8 mouse cellular contexts compared by ENCODE assay signal in the genomic region with DNA sequence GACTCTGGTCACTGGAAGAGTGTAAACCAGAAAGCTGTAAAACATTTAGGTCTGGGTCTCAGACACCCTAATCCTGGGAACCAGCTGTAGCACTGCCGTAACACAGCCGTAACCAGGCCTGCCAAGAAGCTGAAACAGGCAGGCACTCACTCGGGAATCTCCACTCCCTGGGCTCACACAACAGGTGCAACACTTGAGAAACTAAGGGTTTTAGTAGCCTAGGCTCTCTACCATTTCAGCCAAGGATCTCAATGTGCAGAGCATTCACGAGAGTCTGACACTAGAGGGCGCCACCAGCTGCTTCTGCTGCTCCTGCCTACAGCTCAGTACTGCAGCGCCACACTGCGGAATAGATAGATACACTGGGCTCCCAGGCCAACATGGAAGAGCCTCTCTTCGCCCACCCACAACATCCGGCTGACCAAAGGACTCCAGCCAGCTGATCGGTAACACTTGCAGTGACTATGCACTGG. TPM values are rescaled to one million over a fixed set of nuclear protein-coding genes. Genes with fewer than 3 reads are reported as not detected.
A peak's percentile ranks its signal among the peaks of the same experiment; 100 is the strongest.
DNase-seq lines count a peak whose midpoint lies in the region; ATAC-seq and TF ChIP-seq lines count a peak whose summit lies in the region.

No protein-coding gene starts in this region.

- H3K9me3 ChIP-seq in embryonic facial prominence, embryonic 12.5 days: no peaks in the 10 kb centered on the region
- H3K9me3 ChIP-seq in limb, embryonic 12.5 days: no peaks in the 10 kb centered on the region
- no peaks in the 10 kb centered on the region for H3K9me3 ChIP-seq in midbrain, embryonic 15.5 days

- peak; percentile 91 for TF ChIP-seq CTCF in heart, adult 2 months (IDR thresholded peaks at IDR 0.05)

- H3K36me3 ChIP-seq in embryonic facial prominence, embryonic 12.5 days: no peaks in the 10 kb centered on the region
- no peaks in the 10 kb centered on the region for H3K36me3 ChIP-seq in heart, adult 2 months (ENCODE audit: control insufficient read depth, insufficient read depth, low read length)
- H3K36me3 ChIP-seq in limb, embryonic 12.5 days: no peaks in the 10 kb centered on the region
- no peaks in the 10 kb centered on the region for H3K36me3 ChIP-seq in midbrain, embryonic 15.5 days (replicated peaks)

- no peak for TF ChIP-seq POLR2A in heart, adult 2 months (IDR thresholded peaks at IDR 0.05; ENCODE audit: insufficient read depth, low read depth, low read length)

- no peaks in the 10 kb centered on the region for H3K4me1 ChIP-seq in embryonic facial prominence, embryonic 12.5 days
- no peaks in the 10 kb centered on the region; the same call in 1 of the 2 replicates for H3K4me1 ChIP-seq in heart, adult 2 months (ENCODE audit: control insufficient read depth, insufficient read depth, low read length)
- no peaks in the 10 kb centered on the region for H3K4me1 ChIP-seq in limb, embryonic 12.5 days (replicated peaks)
- H3K4me1 ChIP-seq in midbrain, embryonic 15.5 days: peaks cover 11% of the 10 kb centered on the region

- intact Hi-C loops in heart, adult 2 months (cut with DNase I): no loop called here

- no peak overlapping the region for H3K9ac ChIP-seq in embryonic facial prominence, embryonic 12.5 days
- no peak overlapping the region for H3K9ac ChIP-seq in heart, adult 2 months (ENCODE audit: low read depth, low read length)
- H3K9ac ChIP-seq in limb, embryonic 12.5 days (replicated peaks): no peak overlapping the region
- H3K9ac ChIP-seq in midbrain, embryonic 15.5 days: 0 out of 2 replicates have a peak overlapping the region, but pooled peaks have one; percentile 25

- peak overlapping the region; percentile 38; the same call in 1 of the 2 replicates for H3K27ac ChIP-seq in embryonic facial prominence, embryonic 12.5 days
- H3K27ac ChIP-seq in heart, adult 2 months: no peak overlapping the region
- H3K27ac ChIP-seq in limb, embryonic 12.5 days: peak overlapping the region; percentile 29; the same call in 1 of the 2 replicates
- H3K27ac ChIP-seq in midbrain, embryonic 15.5 days: peak overlapping the region; percentile 63

- DNase-seq in 3T3-L1 (ENCODE audit: low read depth, low spot score): peak; percentile 84
- DNase-seq in adrenal gland, postnatal 25 days: peak; percentile 87
- DNase-seq in heart, adult 2 months: peak; percentile 66 to 68
- peak; percentile 78 to 87 for DNase-seq in kidney, adult 8-10 months
- DNase-seq in spleen, adult 18-20 months: peak; percentile 35 to 68

- 0 out of 2 replicates have a peak, but pooled peaks have one; percentile 40 for TF ChIP-seq EP300 in heart, adult 2 months (IDR thresholded peaks at IDR 0.05; ENCODE audit: insufficient read depth, low read depth, low read length)

- peak; percentile 65 for ATAC-seq in embryonic facial prominence, embryonic 12.5 days (ENCODE audit: insufficient number of reproducible peaks, insufficient read depth, low FRiP score, low TSS enrichment)
- ATAC-seq in limb, embryonic 12.5 days (ENCODE audit: insufficient number of reproducible peaks, insufficient read depth, low FRiP score, low TSS enrichment, low read depth): peak; percentile 50; the same call in 1 of the 2 replicates
- ATAC-seq in midbrain, embryonic 15.5 days (replicated peaks): peak; percentile 49

- H3K4me3 ChIP-seq in embryonic facial prominence, embryonic 12.5 days: no peak overlapping the region
- no peak overlapping the region for H3K4me3 ChIP-seq in heart, adult 2 months
- no peak overlapping the region for H3K4me3 ChIP-seq in limb, embryonic 12.5 days (replicated peaks)
- H3K4me3 ChIP-seq in midbrain, embryonic 15.5 days: peak overlapping the region; percentile 15; the same call in 1 of the 2 replicates

- peak overlapping the region; percentile 18; the same call in 1 of the 2 replicates for H3K4me2 ChIP-seq in embryonic facial prominence, embryonic 12.5 days (replicated peaks)
- H3K4me2 ChIP-seq in limb, embryonic 12.5 days: 0 out of 2 replicates have a peak overlapping the region, but pooled peaks have one; percentile 16
- H3K4me2 ChIP-seq in midbrain, embryonic 15.5 days: peak overlapping the region; percentile 34

- 18% methylated on average over 10 of the region's 10 CpGs for WGBS in embryonic facial prominence, embryonic 12.5 days
- 11% methylated on average over 10 of the region's 10 CpGs for WGBS in heart, adult 2 months
- WGBS in limb, embryonic 12.5 days: 14% methylated on average over 10 of the region's 10 CpGs
- 15% methylated on average over 10 of the region's 10 CpGs for WGBS in midbrain, embryonic 15.5 days

- H3K27me3 ChIP-seq in embryonic facial prominence, embryonic 12.5 days: no peaks in the 10 kb centered on the region
- no peaks in the 10 kb centered on the region for H3K27me3 ChIP-seq in heart, adult 2 months (ENCODE audit: control insufficient read depth, insufficient read depth, low read length)
- no peaks in the 10 kb centered on the region for H3K27me3 ChIP-seq in limb, embryonic 12.5 days
- no peaks in the 10 kb centered on the region for H3K27me3 ChIP-seq in midbrain, embryonic 15.5 days (replicated peaks)

- H3K79me2 ChIP-seq in heart, adult 2 months (replicated peaks; ENCODE audit: control insufficient read depth, insufficient read depth, low read length): no peaks in the 10 kb centered on the region

RNA-seq across cellular contexts. Expression of a gene that starts 42.0 kb away (rescaled TPM):
- total RNA-seq in adrenal gland, postnatal 25 days (2021): 0.18 TPM in 1 of 2 replicates, not detected in the other
- polyA plus RNA-seq in embryonic facial prominence, embryonic 12.5 days (2016; fragmentation: Nextera tagmentation; extraction: Ambion mirVana): 1.2 TPM in 2 replicates
- total RNA-seq in heart, adult 2 months (2021): 1 to 10 TPM in 1 of 2 experiments, under 1 TPM in 1; 0.82 to 2.0 TPM
- 2.5 and 4.0 TPM in 2 replicates for polyA plus RNA-seq in heart, adult 2 months (2012; rRNA removed)
- polyA plus RNA-seq in limb, embryonic 12.5 days (2016; fragmentation: Nextera tagmentation; extraction: Ambion mirVana): 0.16 TPM in 1 of 2 replicates, not detected in the other
- polyA plus RNA-seq in midbrain, embryonic 15.5 days (2015; fragmentation: Nextera tagmentation; extraction: Ambion mirVana): 0.63 and 0.88 TPM in 2 replicates
